Mouse (Mus musculus) small intestine, adult 2 months (tissue): ENCODE data around the gene Pip4k2b. TPM values are rescaled to one million over a fixed set of nuclear protein-coding genes. Genes with fewer than 3 reads are reported as not detected.
A peak's percentile ranks its signal among the peaks of the same experiment; 100 is the strongest.

Source experiments
- H3K27ac ChIP-seq: fragments of 200-500 bp; 2 replicates; pipeline ENCODE4 v1.5.1; 2012; ENCODE audit warnings: low read depth, low read length, control low read depth, inconsistent platforms; ENCODE audit not compliant: insufficient read depth
- H3K27me3 ChIP-seq: fragments of 200-500 bp; 2 replicates; pipeline ENCODE4 v1.6.1; 2012; ENCODE audit warnings: mild to moderate bottlenecking, moderate library complexity, low read length, inconsistent platforms; ENCODE audit not compliant: control insufficient read depth, insufficient read depth
- H3K36me3 ChIP-seq: fragments of 200-500 bp; 2 replicates; pipeline ENCODE4 v1.6.1; 2012; ENCODE audit warnings: mild to moderate bottlenecking, low read length, control low read depth, inconsistent platforms; ENCODE audit not compliant: control insufficient read depth, insufficient read depth
- H3K4me1 ChIP-seq: fragments of 200-500 bp; 2 replicates; pipeline ENCODE4 v1.6.1; 2012; ENCODE audit warnings: low read length, inconsistent platforms, mixed read lengths; ENCODE audit not compliant: control insufficient read depth, insufficient read depth, insufficient read length
- H3K4me3 ChIP-seq: fragments of 200-500 bp; 2 replicates; pipeline ENCODE4 v1.5.1; 2012; ENCODE audit warnings: low read depth, mild to moderate bottlenecking, control low read depth, inconsistent platforms, low read length, moderate library complexity
- CTCF ChIP-seq: fragments of 200-500 bp; IDR thresholded peaks from 2 replicates; pipeline ENCODE4 v1.5.1; 2012; ENCODE audit warnings: low read depth, mild to moderate bottlenecking, control low read depth, inconsistent platforms, low read length, moderate library complexity, mixed read lengths; ENCODE audit not compliant: insufficient replicate concordance, insufficient read length; ENCODE audit errors: extremely low read depth
- POLR2A ChIP-seq: fragments of 200-500 bp; IDR thresholded peaks from 2 replicates; pipeline ENCODE4 v1.6.1; 2012; ENCODE audit warnings: low read depth, mild to moderate bottlenecking, control low read depth, inconsistent platforms, low read length, moderate library complexity
- WGBS: fragments of 180-500 bp; shearing (Covaris S2); methylation state at CpG from one replicate; pipeline ENCODE4 v1.1.7; 2018; 5-methylcytosine and 5-hydroxymethylcytosine counted together
- polyA plus RNA-seq: library from polyadenylated mRNA; depleted of rRNA; stranded (reverse); fragments of >200 nt; gene quantifications from 2 replicates; pipeline ENCODE4 v1.2.3, GENCODE M21; 2012

Pip4k2b gene
- polyA plus RNA-seq, 1 experiment, result 3.4 TPM

DNA sequence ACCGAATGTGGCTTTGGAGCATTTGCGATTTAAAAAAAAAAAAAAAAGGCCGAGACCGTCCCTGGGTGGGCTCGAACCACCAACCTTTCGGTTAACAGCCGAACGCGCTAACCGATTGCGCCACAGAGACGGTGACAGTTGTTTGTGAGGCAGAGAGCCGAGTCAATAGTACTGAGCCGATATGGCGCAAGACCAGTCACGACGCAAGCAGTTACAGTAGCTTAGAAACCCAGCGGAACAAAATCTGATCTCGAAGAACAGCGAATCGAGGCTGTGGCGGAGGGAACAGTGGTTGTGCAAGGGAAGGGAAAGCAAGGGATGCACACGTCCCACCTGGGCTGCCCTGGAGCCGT lies 42.1 kb downstream of the Pip4k2b start:
- WGBS, result under 1% methylated on average over 24 of the region's 24 CpGs
- Histone ChIP-seq H3K27ac (peak overlapping the region; percentile 55), H3K36me3 (peaks cover 13% of the 10 kb centered on the region), H3K27me3 (no peaks in the 10 kb centered on the region), H3K4me1 (peaks cover 6% of the 10 kb centered on the region), H3K4me3 (peak overlapping the region; percentile 79)
- no peak for TF ChIP-seq CTCF
- no peak for TF ChIP-seq POLR2A

GRCm38 (mm10) chr11:97701581-97702392 lies 42.7 kb downstream of the Pip4k2b start:
- Histone ChIP-seq H3K36me3 (peaks cover 7% of the 10 kb centered on the region), H3K27ac (no peak overlapping the region), H3K27me3 (no peaks in the 10 kb centered on the region), H3K4me1 (peaks cover 6% of the 10 kb centered on the region), H3K4me3 (peak overlapping the region; percentile 79; the same call in 1 of the 2 replicates)
- 55% methylated on average over 15 of the region's 15 CpGs for WGBS
- TF ChIP-seq POLR2A (no peak), CTCF (no peak)

DNA sequence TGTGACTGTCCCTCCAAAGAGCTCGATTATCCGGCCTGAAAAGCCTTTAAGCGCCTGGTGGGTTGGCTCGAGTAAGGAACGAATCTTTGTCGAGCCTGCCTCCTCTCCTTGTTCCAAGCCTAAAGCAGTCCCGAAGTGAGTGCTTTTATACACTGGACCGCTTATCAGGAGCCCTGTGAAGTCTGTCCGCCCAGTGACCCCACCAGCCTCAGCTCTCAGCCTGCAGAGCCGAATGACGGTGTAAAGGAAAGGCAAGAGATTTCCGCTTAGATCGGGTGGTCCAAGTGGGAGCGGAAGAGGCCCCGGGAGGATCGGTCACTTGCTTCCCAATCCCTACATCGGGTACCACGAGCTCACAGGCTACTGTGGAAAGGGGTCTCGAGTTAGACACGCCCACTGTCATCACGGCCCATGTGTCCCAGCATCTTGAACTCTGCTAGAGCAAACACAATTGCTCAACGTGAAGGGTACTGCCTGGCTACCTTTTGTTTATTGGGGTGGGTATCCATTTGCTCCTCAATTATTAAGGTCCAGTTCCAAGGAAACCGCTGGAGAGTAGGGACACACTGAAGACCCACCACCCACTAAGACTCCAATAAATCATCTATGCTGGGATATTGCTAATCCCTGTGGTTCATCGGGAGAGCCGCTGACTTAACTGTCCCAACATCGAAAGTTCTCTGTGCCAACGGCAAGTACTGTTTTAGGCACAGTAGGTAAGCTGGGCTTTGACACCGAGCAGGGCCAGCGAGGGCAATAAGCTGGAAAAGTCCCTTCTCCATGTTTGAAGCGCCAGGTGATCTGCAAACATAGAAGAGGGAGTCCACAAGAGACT lies 43.5 kb downstream of the Pip4k2b start:
- Histone ChIP-seq H3K27ac (peak overlapping the region; percentile 94), H3K36me3 (no peaks in the 10 kb centered on the region; the same call in 1 of the 2 replicates)

DNA sequence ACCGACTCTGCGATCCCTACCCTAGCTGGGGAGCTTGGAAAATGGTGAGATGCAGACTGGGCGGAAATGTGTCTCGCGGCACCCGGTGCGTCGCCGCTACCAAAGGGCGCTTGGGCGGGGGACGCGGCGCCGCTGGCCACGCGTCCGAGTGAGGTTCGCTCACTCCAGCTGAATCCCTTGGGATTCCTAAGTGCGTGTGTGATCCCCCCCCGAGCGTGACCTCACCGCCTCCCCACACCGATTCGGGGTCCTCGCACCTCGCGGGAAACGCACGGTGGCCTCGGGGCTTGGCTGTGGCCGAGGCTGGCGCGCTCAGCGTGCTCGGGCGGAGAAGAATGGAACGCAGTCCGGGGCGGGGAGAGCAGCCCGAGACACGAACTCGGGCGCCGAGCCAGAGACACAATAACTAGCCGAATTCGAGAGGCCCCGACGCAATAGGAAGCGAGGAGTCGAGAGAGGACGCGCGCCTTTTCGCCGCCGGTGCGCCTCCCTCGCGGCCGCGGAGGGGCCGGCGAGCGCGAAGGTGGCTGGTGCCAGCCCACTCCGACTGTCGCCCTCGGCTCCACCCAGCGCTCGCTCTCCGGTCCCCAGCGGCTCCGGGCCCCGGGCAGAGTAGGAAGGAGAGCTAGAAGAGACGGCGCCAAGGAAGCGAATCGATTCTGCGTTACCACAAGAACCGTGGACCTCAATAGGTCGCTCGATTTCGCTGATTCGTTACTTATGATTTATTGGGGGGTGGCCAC lies 44.3 kb downstream of the Pip4k2b start, which contains the start of gene Pcgf2:
Gene Pcgf2, minus strand, starts transcription at position 495 of the 743 bp plus-strand sequence.
- Histone ChIP-seq H3K4me3 (peak within 1 kb of the TSS; percentile 84), H3K27ac (peak within 1 kb of the TSS; percentile 94), H3K27me3 (no peaks in the 10 kb centered on the region), H3K4me1 (peaks cover 10% of the 10 kb centered on the region), H3K36me3 (no peaks in the 10 kb centered on the region)
- TF ChIP-seq CTCF (no peak), POLR2A (no peak; the same call in 1 of the 2 replicates)
- under 1% methylated on average over 85 of the region's 85 CpGs for WGBS

More for the DNA sequence above, 43.5 kb downstream of the Pip4k2b start:
- Histone ChIP-seq H3K4me3 (peak overlapping the region; percentile 84), H3K4me1 (peaks cover 6% of the 10 kb centered on the region), H3K27me3 (no peaks in the 10 kb centered on the region)
- TF ChIP-seq POLR2A (no peak), CTCF (no peak)
- 15% methylated on average over 30 of the region's 30 CpGs for WGBS

GRCm38 (mm10) chr11:97699626-97700002 lies 44.9 kb downstream of the Pip4k2b start:
- Histone ChIP-seq H3K27ac (peak overlapping the region; percentile 94), H3K4me3 (peak overlapping the region; percentile 84), H3K36me3 (no peaks in the 10 kb centered on the region), H3K27me3 (no peaks in the 10 kb centered on the region), H3K4me1 (peaks cover 9% of the 10 kb centered on the region)
- TF ChIP-seq POLR2A, result peak; percentile 41; the same call in 1 of the 2 replicates
- no peak for TF ChIP-seq CTCF
- 3% methylated on average over 8 of the region's 9 CpGs for WGBS

DNA sequence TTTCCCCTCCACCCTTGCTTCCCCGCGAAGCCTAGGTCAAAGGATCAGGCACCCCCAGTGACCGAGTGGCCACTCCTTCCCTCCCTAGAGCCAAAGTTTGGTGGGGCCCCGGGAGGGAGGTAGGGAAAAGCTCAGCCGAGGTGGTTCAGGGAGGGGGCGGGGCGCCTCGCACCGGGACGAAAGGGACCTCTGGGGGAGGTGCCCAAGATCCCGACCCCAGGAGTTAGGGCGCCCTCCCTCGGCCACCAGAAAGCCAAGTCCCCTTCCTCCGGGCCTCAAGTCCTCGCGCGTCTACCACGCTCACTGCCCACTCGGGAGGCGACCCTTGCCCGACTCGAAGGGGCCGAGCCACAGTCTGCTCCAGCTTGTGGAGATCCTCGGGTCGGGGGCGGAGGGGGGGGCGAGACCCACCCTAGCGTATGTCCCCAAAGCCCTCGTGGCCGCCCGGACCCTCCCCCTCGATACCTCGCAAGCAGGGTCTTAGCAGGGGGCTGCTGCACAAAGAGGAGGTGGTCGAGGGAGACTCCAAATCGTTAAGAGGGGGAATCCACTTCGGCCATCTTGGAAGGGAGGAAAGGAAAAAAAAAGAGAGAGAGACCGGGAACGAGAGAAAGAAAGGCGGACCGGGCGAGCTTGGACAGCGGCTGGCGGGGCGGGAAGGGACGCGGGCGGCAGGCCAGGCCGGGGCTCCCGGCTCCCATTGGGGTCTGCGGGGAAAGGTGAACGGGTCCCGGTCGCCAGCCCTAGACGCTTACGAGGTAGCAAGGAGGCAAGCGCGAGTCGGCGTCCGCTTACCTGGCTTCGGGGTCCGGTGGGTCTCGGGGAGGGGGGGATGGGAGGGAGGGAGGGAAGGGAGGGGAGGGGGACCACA lies 45.5 kb downstream of the Pip4k2b start:
- peak overlapping the region; percentile 84 for H3K4me3 ChIP-seq
- TF ChIP-seq CTCF (0 out of 2 replicates have a peak, but pooled peaks have one; percentile 16), POLR2A (no peak)
- no peaks in the 10 kb centered on the region for H3K27me3 ChIP-seq
- H3K36me3 ChIP-seq, result no peaks in the 10 kb centered on the region
- WGBS, result 2% methylated on average over 63 of the region's 63 CpGs
- H3K27ac ChIP-seq, result no peak overlapping the region
- H3K4me1 ChIP-seq, result peaks cover 5% of the 10 kb centered on the region
